Mouse (Mus musculus) spleen, postnatal 10 days (tissue): ENCODE results near the gene Fry.

Source experiments
- DNase-seq, 2 experiments: peaks; one replicate each; pipeline ENCODE4 v3.0.0; 2021 to 2022; ENCODE audit warnings: low spot score in 2 of 2

The Fry gene

GRCm38 (mm10) chr5:150130144-150130543, 11.7 kb downstream of the Fry start:
- DNase-seq: no peak

GRCm38 (mm10) chr5:150131166-150131565, 12.7 kb downstream of the Fry start:
- no peak for DNase-seq

- no peak for DNase-seq
Observed at GRCm38 (mm10) chr5:150134651-150135050, 16.2 kb downstream of the Fry start.

- DNase-seq: no peak
Observed at GRCm38 (mm10) chr5:150135529-150135928, 17.1 kb downstream of the Fry start.

- DNase-seq: peak in 1 of 2 experiments; percentile 63
Observed at GRCm38 (mm10) chr5:150137772-150138451, 19.5 kb downstream of the Fry start.

GRCm38 (mm10) chr5:150140513-150140912, 22.1 kb downstream of the Fry start:
- no peak for DNase-seq

- no peak for DNase-seq
Observed at GRCm38 (mm10) chr5:150145967-150146366, 27.5 kb downstream of the Fry start.

- DNase-seq: no peak
Observed at GRCm38 (mm10) chr5:150146612-150147011, 28.2 kb downstream of the Fry start.

- no peak for DNase-seq
Observed at GRCm38 (mm10) chr5:150149725-150150124, 31.3 kb downstream of the Fry start.

- no peak for DNase-seq
Observed at GRCm38 (mm10) chr5:150150986-150151385, 32.5 kb downstream of the Fry start.

- DNase-seq: no peak
Observed at GRCm38 (mm10) chr5:150152071-150152879, 33.8 kb downstream of the Fry start.

- no peak for DNase-seq
Observed at GRCm38 (mm10) chr5:150152880-150153281, 34.4 kb downstream of the Fry start.

GRCm38 (mm10) chr5:150155388-150155787, 36.9 kb downstream of the Fry start:
- peak in 1 of 2 experiments; percentile 39 for DNase-seq

- peak in 1 of 2 experiments; percentile 37 for DNase-seq
Observed at GRCm38 (mm10) chr5:150156063-150156786, 37.8 kb downstream of the Fry start.

GRCm38 (mm10) chr5:150157682-150158081, 39.2 kb downstream of the Fry start:
- peak in 1 of 2 experiments; percentile 76 for DNase-seq

- DNase-seq: no peak
Observed at GRCm38 (mm10) chr5:150159151-150159550, 40.7 kb downstream of the Fry start.

GRCm38 (mm10) chr5:150161193-150161592, 42.7 kb downstream of the Fry start:
- peak in 1 of 2 experiments; percentile 36 for DNase-seq

GRCm38 (mm10) chr5:150161898-150162297, 43.5 kb downstream of the Fry start:
- no peak for DNase-seq

GRCm38 (mm10) chr5:150164671-150165070, 46.2 kb downstream of the Fry start:
- no peak for DNase-seq

- no peak for DNase-seq
Observed at GRCm38 (mm10) chr5:150166811-150167210, 48.4 kb downstream of the Fry start.

- no peak for DNase-seq
Observed at GRCm38 (mm10) chr5:150167287-150167686, 48.8 kb downstream of the Fry start.

GRCm38 (mm10) chr5:150168712-150169111, 50.3 kb downstream of the Fry start:
- peak in 1 of 2 experiments; percentile 74 for DNase-seq
